Mouse (Mus musculus) thymus, postnatal 36 days (tissue): ENCODE measurements around the gene Pamr1.

Experiments used
- DNase-seq, 2 experiments: peaks; one replicate each; pipeline ENCODE4 v3.0.0; 2022; ENCODE audit warnings: mixed read lengths in 2 of 2

Gene Pamr1

DNA sequence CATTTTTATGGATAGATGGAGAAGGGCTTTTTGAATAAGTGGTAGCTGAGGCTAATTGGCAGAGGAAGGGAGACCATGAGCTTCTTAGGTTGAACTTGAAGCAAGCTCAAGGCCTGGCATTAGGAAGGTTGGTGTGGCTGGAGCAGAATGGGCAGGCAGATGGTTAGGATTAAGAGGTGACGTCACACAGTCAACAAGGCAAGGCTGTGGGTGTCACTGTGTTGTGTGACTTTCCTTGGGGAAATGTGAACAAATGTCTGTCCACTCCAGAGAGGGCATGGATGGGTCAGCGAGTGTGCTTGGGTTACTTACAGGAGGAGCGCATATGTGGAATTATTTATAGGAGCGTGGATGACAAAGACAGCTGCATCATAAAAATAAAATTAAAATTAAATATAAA, 50.7 kb downstream of the Pamr1 start:
- DNase-seq, result no peak

- DNase-seq, result no peak
These were observed 60.7 kb downstream of the Pamr1 start for GRCm38 (mm10) chr2:102610485-102610884.

GRCm38 (mm10) chr2:102616637-102617036, 66.8 kb downstream of the Pamr1 start:
- DNase-seq, result no peak

DNA sequence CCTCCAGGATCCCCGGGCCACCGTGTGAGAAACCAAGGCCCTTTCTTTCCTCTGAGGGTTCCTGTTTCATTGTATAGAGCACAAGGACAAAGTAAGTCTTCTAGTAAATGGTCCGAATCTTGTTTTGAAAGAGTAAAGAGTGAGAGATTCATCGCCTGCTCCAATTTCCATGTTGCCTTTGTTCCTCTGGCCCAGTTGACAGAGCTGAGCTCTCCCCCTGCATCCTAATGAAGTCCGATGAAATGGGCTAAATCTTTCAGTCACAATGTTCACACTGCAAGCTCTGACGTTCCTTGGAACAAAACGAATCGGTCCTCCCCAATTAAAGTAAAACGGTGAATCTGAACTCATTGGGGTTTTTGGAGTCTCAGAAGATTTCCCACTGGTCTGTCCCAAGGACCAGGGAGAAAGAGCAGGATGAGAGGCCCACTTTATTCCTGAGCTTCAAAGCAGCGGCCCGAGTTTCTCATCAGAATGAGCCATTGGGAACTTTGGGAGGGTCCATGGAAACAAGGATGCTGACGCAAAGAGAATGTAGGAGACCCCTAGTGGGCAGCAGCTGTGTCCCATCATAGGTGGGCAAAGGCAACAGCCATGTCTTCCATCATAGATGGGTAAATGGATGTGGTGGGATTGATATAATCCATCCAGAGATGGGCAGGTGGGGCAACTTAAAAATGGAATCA, 71.1 kb downstream of the Pamr1 start:
- DNase-seq, result no peak

DNA sequence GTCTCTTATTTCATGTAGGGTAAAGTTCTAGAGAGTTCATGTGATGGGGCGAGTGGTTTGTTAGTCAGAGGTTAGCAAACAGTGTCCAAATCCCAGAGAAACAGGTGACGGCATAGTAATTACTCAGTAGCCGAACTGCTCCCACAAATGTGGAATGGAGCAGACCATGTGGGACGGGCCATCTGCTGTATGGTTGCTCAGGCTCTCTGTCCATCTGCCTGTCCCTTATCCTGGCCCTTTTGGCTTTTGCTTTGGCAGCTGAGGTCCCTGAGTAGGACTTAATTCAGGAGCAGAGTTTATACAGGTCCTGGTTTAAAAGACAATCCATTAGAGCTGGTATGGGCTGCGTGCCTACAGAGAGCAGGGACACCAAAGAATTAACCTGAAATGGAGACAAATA, 72.4 kb downstream of the Pamr1 start:
- no peak for DNase-seq

DNA sequence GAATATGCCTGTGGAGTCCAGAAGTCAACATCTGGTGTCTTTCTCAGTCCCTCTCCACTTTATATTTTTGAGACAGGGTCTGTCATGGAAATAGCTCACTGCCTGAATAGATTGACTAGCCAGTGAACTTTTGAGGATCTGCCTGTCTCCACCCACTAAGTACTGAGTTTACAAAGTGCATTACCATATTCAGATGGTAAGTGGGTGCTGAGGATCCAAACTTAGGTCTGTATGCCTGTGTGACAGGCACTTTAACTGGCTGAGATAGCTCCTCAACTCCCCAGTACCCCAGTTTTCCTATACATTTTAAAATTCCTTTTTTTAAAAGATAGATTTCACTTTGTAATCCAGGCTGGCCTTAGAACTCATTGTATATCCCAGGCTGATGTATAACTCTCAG, 73.1 kb downstream of the Pamr1 start:
- no peak for DNase-seq

DNA sequence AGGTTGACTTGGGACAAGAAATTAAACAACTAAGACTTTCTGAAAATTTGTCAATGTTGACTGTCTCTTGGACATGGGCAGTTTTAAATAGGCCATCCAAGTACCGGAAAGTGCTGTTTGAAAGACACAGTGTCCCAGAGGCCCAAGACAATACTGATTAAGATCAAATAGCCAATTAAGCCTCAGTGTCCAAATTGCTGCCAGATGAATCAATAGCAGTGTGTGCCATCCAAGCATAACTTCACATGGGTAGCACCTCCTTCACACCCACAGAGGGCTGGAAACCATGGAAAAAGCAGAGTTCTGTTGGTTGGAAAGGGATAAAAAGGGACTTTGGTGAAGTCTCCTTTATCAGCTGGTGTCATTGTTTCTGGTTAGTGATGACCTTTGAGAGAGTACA, 74.7 kb downstream of the Pamr1 start:
- no peak for DNase-seq

DNA sequence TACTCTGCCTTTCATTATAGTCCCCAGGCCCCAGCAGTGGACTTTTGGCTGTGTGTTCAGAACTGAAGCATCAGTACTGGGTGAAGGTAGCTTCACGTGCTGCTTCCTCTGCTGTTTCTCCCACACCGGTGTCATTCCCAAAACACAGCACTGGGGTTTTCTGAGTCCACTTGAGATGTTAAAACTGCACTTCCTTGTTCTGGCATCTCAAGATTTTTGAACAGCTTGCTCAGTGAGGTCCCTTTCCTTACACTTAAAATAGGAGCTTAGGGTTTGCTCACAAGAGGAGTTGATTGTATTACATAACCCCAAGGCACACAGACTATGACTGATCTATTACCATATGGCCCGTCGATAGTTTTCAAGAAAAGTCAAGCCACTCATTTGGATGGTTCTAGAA, 82.5 kb downstream of the Pamr1 start:
- no peak for DNase-seq

DNA sequence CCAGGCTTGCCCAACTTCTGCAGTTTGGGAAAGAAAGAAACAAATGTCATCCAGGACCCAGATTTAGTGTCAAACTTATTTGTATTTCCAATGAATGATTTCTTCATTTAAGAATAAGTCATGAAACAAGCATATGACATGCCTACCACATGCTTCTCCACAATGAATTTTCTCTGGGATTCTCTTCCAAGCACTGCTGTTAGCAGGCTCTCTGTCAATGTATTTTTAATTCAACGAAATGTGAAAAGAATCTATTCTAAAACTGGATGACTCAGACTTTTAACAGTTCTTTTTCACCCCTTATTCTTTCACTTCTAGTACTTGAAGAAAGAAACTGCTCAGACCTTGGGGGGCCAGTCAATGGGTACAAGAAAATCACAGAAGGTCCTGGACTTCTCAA, 84.2 kb downstream of the Pamr1 start:
- no peak for DNase-seq

GRCm38 (mm10) chr2:102635523-102636060, 85.8 kb downstream of the Pamr1 start:
- no peak for DNase-seq

DNA sequence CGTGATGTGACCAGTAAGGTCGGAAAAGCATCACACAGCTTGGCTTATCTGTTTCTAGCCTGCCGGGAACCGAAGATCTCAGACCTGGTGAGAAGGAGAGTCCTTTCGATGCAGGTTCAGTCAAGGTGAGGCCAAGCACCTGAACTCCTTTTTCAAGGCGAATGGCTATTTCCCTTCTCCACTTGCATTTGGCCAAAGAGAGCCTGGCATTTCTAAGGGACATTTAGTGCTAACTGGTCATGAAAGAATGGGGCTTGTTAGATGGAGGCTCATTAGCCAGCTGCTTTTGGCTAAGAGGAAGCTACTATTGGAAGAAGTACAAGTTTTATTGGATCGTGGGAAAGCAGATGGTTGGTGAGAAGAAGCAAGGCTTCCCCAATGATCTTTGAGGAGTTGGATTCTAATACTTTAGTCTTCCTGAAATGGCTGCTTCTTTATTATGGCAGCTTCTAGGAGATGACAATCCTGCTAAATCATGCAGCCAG, 86.3 kb downstream of the Pamr1 start:
- DNase-seq, result no peak

GRCm38 (mm10) chr2:102638140-102638539, 88.3 kb downstream of the Pamr1 start:
- no peak for DNase-seq

- DNase-seq, result no peak
These were observed 88.9 kb downstream of the Pamr1 start for GRCm38 (mm10) chr2:102638690-102639089.

GRCm38 (mm10) chr2:102648845-102649500, 99.2 kb downstream of the Pamr1 start:
- DNase-seq, result no peak

- no peak for DNase-seq
These were observed 100.5 kb downstream of the Pamr1 start for GRCm38 (mm10) chr2:102650322-102650721.

- no peak for DNase-seq
These were observed 106.3 kb downstream of the Pamr1 start for GRCm38 (mm10) chr2:102655966-102656725.

GRCm38 (mm10) chr2:102657726-102658125, 107.9 kb downstream of the Pamr1 start:
- no peak for DNase-seq

DNA sequence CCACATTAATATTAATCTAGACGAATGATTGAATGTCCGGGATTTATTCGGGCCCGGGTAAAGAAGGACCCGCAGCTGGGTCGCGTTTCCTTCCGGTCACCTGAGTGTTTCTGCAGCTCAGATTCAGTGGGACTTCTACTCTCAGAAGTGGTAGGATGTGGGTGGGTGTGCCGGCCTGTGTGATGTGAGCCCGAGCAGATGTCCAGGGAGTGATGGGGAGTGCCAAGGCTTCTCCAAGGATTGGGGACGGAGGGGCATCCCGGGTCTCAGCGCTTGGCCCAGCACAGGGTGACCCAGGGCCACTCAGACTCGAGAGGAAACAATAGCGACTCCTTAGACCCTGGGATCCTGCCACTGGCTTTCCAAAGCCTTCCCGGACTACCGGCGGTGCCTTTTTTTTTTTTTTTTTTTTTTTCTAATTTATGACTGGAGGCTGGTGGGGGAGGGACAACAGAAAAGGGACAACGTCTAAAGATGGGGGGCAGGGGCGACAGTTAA, 108.4 kb downstream of the Pamr1 start, which contains the start of gene Slc1a2:
Gene Slc1a2 (plus strand): TSS at position 497 of the 498 bp plus-strand sequence.
- no peak for DNase-seq

GRCm38 (mm10) chr2:102658661-102659520, 109.1 kb downstream of the Pamr1 start:
- no peak for DNase-seq

GRCm38 (mm10) chr2:102659521-102659830, 109.7 kb downstream of the Pamr1 start:
- DNase-seq, result no peak

- DNase-seq, result no peak
These were observed 111.2 kb downstream of the Pamr1 start for GRCm38 (mm10) chr2:102661052-102661451.

DNA sequence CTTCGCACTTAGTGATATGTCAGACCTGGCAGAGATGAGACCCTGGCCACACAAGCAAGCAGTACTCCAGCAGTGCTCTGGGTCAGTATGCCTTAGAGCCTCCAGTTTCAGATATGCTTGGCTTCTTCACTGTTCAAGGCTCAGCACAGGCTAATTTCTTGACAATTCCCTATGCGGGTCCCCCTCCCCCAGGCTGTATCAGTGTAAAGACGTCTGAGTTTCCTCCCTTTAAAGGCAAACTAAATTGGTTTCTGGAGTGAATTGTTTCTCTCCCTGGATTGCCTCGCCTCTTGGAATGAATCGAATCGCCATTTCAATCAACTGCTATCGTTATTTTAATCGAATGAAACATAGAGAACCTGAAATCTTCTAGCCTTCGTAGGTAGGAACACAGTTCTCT, 113.1 kb downstream of the Pamr1 start:
- no peak for DNase-seq
